Mouse (Mus musculus): Measurements from ENCODE around the gene Asic1. TPM values are rescaled to one million over a fixed set of nuclear protein-coding genes. Genes with fewer than 3 reads are reported as not detected.
A peak's percentile ranks its signal among the peaks of the same experiment; 100 is the strongest.

Gene Asic1
- polyA plus RNA-seq, 1 experiment from 2014 or later = 5.2 TPM

GRCm38 (mm10) chr15:99710221-99711190 is 40.3 kb downstream of the Asic1 start:
- DNase-seq (ENCODE audit: low spot score) = no peak
- 90% methylated on average over 10 of the region's 10 CpGs for WGBS
- H3K9me3 ChIP-seq = no peaks in the 10 kb centered on the region
- H3K36me3 ChIP-seq = peaks cover 93% of the 10 kb centered on the region
- no peak overlapping the region for H3K27ac ChIP-seq
- peaks cover 30% of the 10 kb centered on the region for H3K4me1 ChIP-seq
- no peak overlapping the region for H3K4me3 ChIP-seq
- H3K27me3 ChIP-seq (ENCODE audit: insufficient read depth, poor library complexity, severe bottlenecking) = no peaks in the 10 kb centered on the region

GRCm38 (mm10) chr15:99711491-99711890 is 41.3 kb downstream of the Asic1 start:
- Histone ChIP-seq H3K4me3 (no peak overlapping the region), H3K27ac (no peak overlapping the region), H3K9me3 (no peaks in the 10 kb centered on the region), H3K27me3 (ENCODE audit: insufficient read depth, poor library complexity, severe bottlenecking) (no peaks in the 10 kb centered on the region), H3K36me3 (peaks cover 91% of the 10 kb centered on the region), H3K4me1 (peaks cover 35% of the 10 kb centered on the region)
- DNase-seq (ENCODE audit: low spot score) = no peak
- WGBS = 76% methylated on average over 3 of the region's 3 CpGs

GRCm38 (mm10) chr15:99712666-99713559 is 42.7 kb downstream of the Asic1 start:
- H3K4me3 ChIP-seq = no peak overlapping the region
- H3K9me3 ChIP-seq = no peaks in the 10 kb centered on the region
- H3K4me1 ChIP-seq = peaks cover 43% of the 10 kb centered on the region
- peak overlapping the region; percentile 80 for H3K27ac ChIP-seq
- DNase-seq (ENCODE audit: low spot score) = no peak
- 0 out of 2 replicates have a peak, but pooled peaks cover 6% of the 10 kb centered on the region for H3K27me3 ChIP-seq (ENCODE audit: insufficient read depth, poor library complexity, severe bottlenecking)
- peaks cover 81% of the 10 kb centered on the region for H3K36me3 ChIP-seq
- 71% methylated on average over 13 of the region's 13 CpGs for WGBS

- Histone ChIP-seq H3K27ac (peak overlapping the region; percentile 80), H3K4me1 (peaks cover 43% of the 10 kb centered on the region), H3K27me3 (ENCODE audit: insufficient read depth, poor library complexity, severe bottlenecking) (0 out of 2 replicates have a peak, but pooled peaks cover 7% of the 10 kb centered on the region), H3K4me3 (no peak overlapping the region), H3K9me3 (no peaks in the 10 kb centered on the region), H3K36me3 (peaks cover 81% of the 10 kb centered on the region)
- no peak for DNase-seq (ENCODE audit: low spot score)
- WGBS = 76% methylated on average over 3 of the region's 3 CpGs
These were observed 43.4 kb downstream of the Asic1 start for GRCm38 (mm10) chr15:99713569-99713968.

GRCm38 (mm10) chr15:99714206-99714605 is 44.0 kb downstream of the Asic1 start:
- no peak for DNase-seq (ENCODE audit: low spot score)
- Histone ChIP-seq H3K4me1 (peaks cover 43% of the 10 kb centered on the region), H3K36me3 (peaks cover 81% of the 10 kb centered on the region), H3K9me3 (no peaks in the 10 kb centered on the region), H3K4me3 (no peak overlapping the region), H3K27ac (peak overlapping the region; percentile 80), H3K27me3 (ENCODE audit: insufficient read depth, poor library complexity, severe bottlenecking) (0 out of 2 replicates have a peak, but pooled peaks cover 7% of the 10 kb centered on the region)
- 51% methylated on average over 4 of the region's 4 CpGs for WGBS

GRCm38 (mm10) chr15:99714858-99715257 is 44.7 kb downstream of the Asic1 start:
- no peak for DNase-seq (ENCODE audit: low spot score)
- WGBS = 41% methylated on average over 7 of the region's 7 CpGs
- Histone ChIP-seq H3K4me3 (no peak overlapping the region), H3K36me3 (peaks cover 79% of the 10 kb centered on the region), H3K27ac (peak overlapping the region; percentile 80; the same call in 1 of the 2 replicates), H3K4me1 (peaks cover 43% of the 10 kb centered on the region), H3K27me3 (ENCODE audit: insufficient read depth, poor library complexity, severe bottlenecking) (0 out of 2 replicates have a peak, but pooled peaks cover 7% of the 10 kb centered on the region), H3K9me3 (no peaks in the 10 kb centered on the region)

- WGBS = 79% methylated on average over 13 of the region's 13 CpGs
- H3K27ac ChIP-seq = no peak overlapping the region
These were observed 45.2 kb downstream of the Asic1 start for GRCm38 (mm10) chr15:99715361-99715865.

GRCm38 (mm10) chr15:99715982-99716746 is 46.0 kb downstream of the Asic1 start:
- WGBS = 71% methylated on average over 11 of the region's 11 CpGs
- Histone ChIP-seq H3K9me3 (no peaks in the 10 kb centered on the region), H3K36me3 (peaks cover 78% of the 10 kb centered on the region), H3K4me3 (peak overlapping the region; percentile 1; the same call in 1 of the 2 replicates), H3K27ac (peak overlapping the region; percentile 56; the same call in 1 of the 2 replicates), H3K4me1 (peaks cover 43% of the 10 kb centered on the region), H3K27me3 (ENCODE audit: insufficient read depth, poor library complexity, severe bottlenecking) (0 out of 2 replicates have a peak, but pooled peaks cover 7% of the 10 kb centered on the region)
- DNase-seq (ENCODE audit: low spot score) = no peak

More at GRCm38 (mm10) chr15:99715361-99715865, 45.2 kb downstream of the Asic1 start:
- DNase-seq (ENCODE audit: low spot score) = no peak
- peaks cover 43% of the 10 kb centered on the region for H3K4me1 ChIP-seq
- peaks cover 78% of the 10 kb centered on the region for H3K36me3 ChIP-seq
- H3K27me3 ChIP-seq (ENCODE audit: insufficient read depth, poor library complexity, severe bottlenecking) = 0 out of 2 replicates have a peak, but pooled peaks cover 7% of the 10 kb centered on the region
- no peaks in the 10 kb centered on the region for H3K9me3 ChIP-seq
- H3K4me3 ChIP-seq = no peak overlapping the region

- Histone ChIP-seq H3K4me1 (peaks cover 44% of the 10 kb centered on the region), H3K9me3 (no peaks in the 10 kb centered on the region), H3K27ac (no peak overlapping the region), H3K27me3 (ENCODE audit: insufficient read depth, poor library complexity, severe bottlenecking) (0 out of 2 replicates have a peak, but pooled peaks cover 7% of the 10 kb centered on the region), H3K36me3 (peaks cover 73% of the 10 kb centered on the region), H3K4me3 (no peak overlapping the region)
- WGBS = 83% methylated on average over 12 of the region's 12 CpGs
- DNase-seq (ENCODE audit: low spot score) = no peak
These were observed 46.6 kb downstream of the Asic1 start for GRCm38 (mm10) chr15:99716814-99717213.

GRCm38 (mm10) chr15:99717386-99718334 is 47.5 kb downstream of the Asic1 start, which contains the start of gene Gpd1:
Gpd1 (plus strand) TSS chr15:99717515.
- H3K27me3 ChIP-seq (ENCODE audit: insufficient read depth, poor library complexity, severe bottlenecking) = 0 out of 2 replicates have a peak, but pooled peaks cover 7% of the 10 kb centered on the region
- peaks cover 68% of the 10 kb centered on the region for H3K36me3 ChIP-seq
- no peak within 1 kb of the TSS for H3K27ac ChIP-seq
- DNase-seq (ENCODE audit: low spot score) = no peak
- peaks cover 46% of the 10 kb centered on the region for H3K4me1 ChIP-seq
- WGBS = 71% methylated on average over 26 of the region's 26 CpGs
- H3K4me3 ChIP-seq = no peak within 1 kb of the TSS; the same call in 1 of the 2 replicates
- no peaks in the 10 kb centered on the region for H3K9me3 ChIP-seq
